Mouse (Mus musculus) left cerebral cortex, postnatal 36 days (tissue): ENCODE measurements around the gene Atp5mpl. TPM values are rescaled to one million over a fixed set of nuclear protein-coding genes. Genes with fewer than 3 reads are reported as not detected.
A peak's percentile ranks its signal among the peaks of the same experiment; 100 is the strongest.

ENCODE experiments used
- DNase-seq, 2 experiments: peaks; one replicate each; pipeline ENCODE4 v3.0.0; 2021 to 2022; ENCODE audit warnings: low spot score in 2 of 2, mixed read lengths in 1 of 2
- intact Hi-C: fragments of 180-260 bp; cut with DNase I; formaldehyde crosslinking; loops from one replicate; pipeline ENCODE4 v1.15.1; 2025
- total RNA-seq, 2 experiments: library from RNA; stranded (reverse); gene quantifications; 2 replicates each; pipeline ENCODE4 v1.2.3; 2021

The Atp5mpl gene
- total RNA-seq, result 100 to 1,000 TPM; 339 to 346 TPM

- DNase-seq, result peak; percentile 96 to 97
- intact Hi-C loops, result no loop called here
These were observed at the start of gene Atp5mpl for GRCm38 (mm10) chr12:111966683-111967173. Gene Atp5mpl (minus strand): TSS chr12:111966977.

- no peak for DNase-seq
- intact Hi-C loops, result no loop called here
These were observed 49.6 kb upstream of the Atp5mpl start for GRCm38 (mm10) chr12:112016346-112016745.

GRCm38 (mm10) chr12:112013271-112013801 is 46.6 kb upstream of the Atp5mpl start:
- intact Hi-C loops, result no loop called here
- no peak for DNase-seq

- intact Hi-C loops, result no loop called here
- DNase-seq, result no peak
These were observed 45.9 kb upstream of the Atp5mpl start for GRCm38 (mm10) chr12:112012511-112013270.

- peak; percentile 59 to 73 for DNase-seq
- intact Hi-C loops, result loop anchor here (5.0 kb wide), 1 partner anchor 124 kb away; no protein-coding TSS in a partner anchor
These were observed 34.4 kb upstream of the Atp5mpl start for GRCm38 (mm10) chr12:112001223-112001622.

- intact Hi-C loops, result loop anchor here (5.0 kb wide), 1 partner anchor 122 kb away; no protein-coding TSS in a partner anchor
- no peak for DNase-seq
These were observed 33.0 kb upstream of the Atp5mpl start for GRCm38 (mm10) chr12:111999735-112000134.

- DNase-seq, result no peak
- intact Hi-C loops, result no loop called here
These were observed 28.4 kb upstream of the Atp5mpl start for GRCm38 (mm10) chr12:111995161-111995560.

- no peak for DNase-seq
- intact Hi-C loops, result no loop called here
These were observed 25.8 kb upstream of the Atp5mpl start for GRCm38 (mm10) chr12:111992626-111993025.

- intact Hi-C loops, result no loop called here
- no peak for DNase-seq
These were observed 20.0 kb upstream of the Atp5mpl start for GRCm38 (mm10) chr12:111986756-111987155.

GRCm38 (mm10) chr12:111983165-111983564 is 16.4 kb upstream of the Atp5mpl start:
- no peak for DNase-seq
- intact Hi-C loops, result no loop called here

GRCm38 (mm10) chr12:111981831-111982230 is 15.1 kb upstream of the Atp5mpl start:
- intact Hi-C loops, result no loop called here
- DNase-seq, result no peak

- peak in 1 of 2 experiments; percentile 17 for DNase-seq
- intact Hi-C loops, result no loop called here
These were observed 14.2 kb upstream of the Atp5mpl start, which contains the start of gene Rd3l for GRCm38 (mm10) chr12:111980887-111981367. Gene Rd3l (minus strand): TSS chr12:111981317.

- intact Hi-C loops, result no loop called here
- DNase-seq, result no peak
These were observed 11.5 kb upstream of the Atp5mpl start for GRCm38 (mm10) chr12:111978274-111978673.

GRCm38 (mm10) chr12:111977138-111977537 is 10.4 kb upstream of the Atp5mpl start:
- intact Hi-C loops, result no loop called here
- no peak for DNase-seq

GRCm38 (mm10) chr12:111974578-111974977 is 7.8 kb upstream of the Atp5mpl start:
- DNase-seq, result no peak
- intact Hi-C loops, result no loop called here

- no peak for DNase-seq
- intact Hi-C loops, result no loop called here
These were observed 5.7 kb upstream of the Atp5mpl start for GRCm38 (mm10) chr12:111972504-111972903.

GRCm38 (mm10) chr12:111971231-111971686 is 4.5 kb upstream of the Atp5mpl start, which contains the start of gene Tdrd9:
Gene Tdrd9 (plus strand): TSS chr12:111971559.
- DNase-seq, result no peak
- intact Hi-C loops, result no loop called here

- intact Hi-C loops, result no loop called here
- no peak for DNase-seq
These were observed 3.3 kb upstream of the Atp5mpl start for GRCm38 (mm10) chr12:111970085-111970484.

- DNase-seq, result no peak
- intact Hi-C loops, result no loop called here
These were observed 3.4 kb downstream of the Atp5mpl start for GRCm38 (mm10) chr12:111963339-111963738.

- intact Hi-C loops, result loop anchor here (5.0 kb wide), 1 partner anchor 81 kb away; no protein-coding TSS in a partner anchor
These were observed 8.5 kb downstream of the Atp5mpl start for GRCm38 (mm10) chr12:111958101-111958865.

More at GRCm38 (mm10) chr12:111958101-111958865, 8.5 kb downstream of the Atp5mpl start:
- DNase-seq, result peak; percentile 51 to 63
